Mouse (Mus musculus) CH12.LX (cell line): Measurements from ENCODE around the gene Dtx3l.
A peak's percentile ranks its signal among the peaks of the same experiment; 100 is the strongest.

ENCODE experiments used
- CTCF ChIP-seq, 2 experiments: IDR thresholded peaks in 1 of 2; conservative IDR thresholded peaks in 1 of 2; 2 replicates each; pipeline ENCODE4 v1.5.1; 2011 to 2012; ENCODE audit warnings: low read depth in 2 of 2, low read length in 2 of 2, improper control_type of control experiment in 1 of 2, inconsistent platforms in 1 of 2, mild to moderate bottlenecking in 1 of 2, moderate library complexity in 1 of 2
- HCFC1 ChIP-seq: IDR thresholded peaks from 2 replicates; pipeline ENCODE4 v1.6.1; 2012; ENCODE audit warnings: low read depth, mild to moderate bottlenecking, inconsistent platforms, low read length, improper control_type of control experiment
- POLR2A ChIP-seq: IDR thresholded peaks from 2 replicates; pipeline ENCODE4 v1.6.1; 2011; ENCODE audit warnings: low read depth, mild to moderate bottlenecking, improper control_type of control experiment, low read length
- POLR2AphosphoS2 ChIP-seq: IDR thresholded peaks from 2 replicates; pipeline ENCODE4 v1.6.1; 2011; ENCODE audit warnings: low read depth, low read length, improper control_type of control experiment
- ZNF384 ChIP-seq: IDR thresholded peaks from 2 replicates; pipeline ENCODE4 v1.6.1; 2012; ENCODE audit warnings: low read depth, low read length, improper control_type of control experiment, inconsistent platforms

DNA sequence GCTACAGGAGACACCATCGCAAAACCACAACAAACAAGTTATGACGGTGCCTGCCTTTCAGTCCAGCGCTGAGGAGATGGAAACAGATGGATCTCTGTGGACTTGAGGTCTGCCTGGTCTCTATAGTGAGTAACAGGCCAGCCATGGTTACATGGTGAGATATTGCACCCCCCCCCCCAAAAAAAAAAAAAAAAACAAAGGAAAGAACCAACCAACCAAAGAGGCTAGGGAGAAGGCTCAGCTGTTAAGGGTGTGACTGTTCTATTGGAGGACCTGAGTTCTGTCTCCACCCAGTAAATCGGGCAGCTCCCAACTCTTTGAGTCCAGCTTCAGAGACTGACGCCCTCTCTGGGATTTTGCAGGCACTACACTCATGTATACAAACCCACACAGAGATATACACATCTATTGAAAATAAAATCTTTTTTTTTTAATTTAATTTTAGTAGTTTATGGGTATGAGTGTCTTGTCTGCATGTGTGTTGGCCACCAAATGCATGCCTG lies 13.7 kb upstream of the Dtx3l start:
- TF ChIP-seq ZNF384 (peak; percentile 76), POLR2AphosphoS2 (no peak), CTCF (conservative IDR thresholded peaks at IDR 0.05 in 1 of 2, IDR thresholded peaks at IDR 0.05 in 1 of 2; ENCODE audit: low read depth in 2 of 2, low read length in 2 of 2) (no peak), POLR2A (no peak), HCFC1 (no peak)
